Mouse (Mus musculus) cerebellum, postnatal 14 days (tissue): ENCODE measurements around the gene Gm11238.
"Not testable (repeated sequence)": the region's sequence is repeated elsewhere in the genome, so short reads cannot be mapped to it uniquely, and the experiment has no call there.

Source experiments
- DNase-seq, 2 experiments: peaks; one replicate each; pipeline ENCODE4 v3.0.0; 2021; ENCODE audit warnings: mixed read lengths in 2 of 2

Gm11238 gene

DNA sequence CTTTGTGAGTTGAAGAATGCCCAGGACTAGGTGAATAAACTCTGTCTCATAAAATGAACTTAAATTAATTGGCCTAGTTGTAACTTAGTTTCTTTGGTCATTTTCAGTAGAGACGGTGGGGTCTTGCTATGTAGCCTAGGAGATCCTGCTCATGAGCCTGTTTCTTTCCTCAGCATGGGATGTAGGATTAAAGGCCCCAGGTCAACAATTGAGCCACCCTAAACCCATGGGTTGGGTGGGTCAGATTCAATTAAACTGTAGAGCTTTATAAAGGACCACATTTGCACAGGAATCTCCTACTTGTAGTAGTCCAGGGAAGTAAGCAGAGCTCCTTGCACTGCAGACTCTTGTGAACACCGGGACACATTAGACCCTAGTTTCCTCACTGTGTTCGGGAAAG, at the start of gene Gm11238:
Gene Gm11238 (plus strand): TSS at position 301 of the 400 bp plus-strand sequence.
- not testable (repeated sequence) for DNase-seq

DNA sequence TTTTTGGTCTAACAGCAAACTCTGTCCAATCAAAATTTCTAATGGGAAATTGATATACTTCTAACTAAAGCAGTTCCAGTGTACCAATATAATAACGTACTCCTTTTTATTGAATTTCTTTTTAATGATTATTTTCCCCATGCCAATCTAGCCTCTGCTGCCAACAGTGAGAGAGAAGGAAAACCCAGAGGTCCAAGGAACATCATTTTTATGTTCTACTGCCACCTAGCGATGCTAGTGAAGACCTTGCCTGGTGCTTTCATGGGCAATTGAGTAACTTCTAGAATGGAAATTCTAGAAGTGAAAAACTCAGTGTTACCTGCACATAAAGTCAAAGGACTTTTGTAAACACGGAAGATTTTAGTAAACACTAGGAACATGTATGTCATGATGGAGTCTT, 8.4 kb upstream of the Gm11238 start:
- peak; percentile 20 to 41 for DNase-seq

DNA sequence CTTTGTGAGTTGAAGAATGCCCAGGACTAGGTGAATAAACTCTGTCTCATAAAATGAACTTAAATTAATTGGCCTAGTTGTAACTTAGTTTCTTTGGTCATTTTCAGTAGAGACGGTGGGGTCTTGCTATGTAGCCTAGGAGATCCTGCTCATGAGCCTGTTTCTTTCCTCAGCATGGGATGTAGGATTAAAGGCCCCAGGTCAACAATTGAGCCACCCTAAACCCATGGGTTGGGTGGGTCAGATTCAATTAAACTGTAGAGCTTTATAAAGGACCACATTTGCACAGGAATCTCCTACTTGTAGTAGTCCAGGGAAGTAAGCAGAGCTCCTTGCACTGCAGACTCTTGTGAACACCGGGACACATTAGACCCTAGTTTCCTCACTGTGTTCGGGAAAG, 15.0 kb downstream of the Gm11238 start, which contains the start of gene Gm11237:
Gene Gm11237 (plus strand): TSS at position 301 of the 400 bp plus-strand sequence.
- not testable (repeated sequence) for DNase-seq

DNA sequence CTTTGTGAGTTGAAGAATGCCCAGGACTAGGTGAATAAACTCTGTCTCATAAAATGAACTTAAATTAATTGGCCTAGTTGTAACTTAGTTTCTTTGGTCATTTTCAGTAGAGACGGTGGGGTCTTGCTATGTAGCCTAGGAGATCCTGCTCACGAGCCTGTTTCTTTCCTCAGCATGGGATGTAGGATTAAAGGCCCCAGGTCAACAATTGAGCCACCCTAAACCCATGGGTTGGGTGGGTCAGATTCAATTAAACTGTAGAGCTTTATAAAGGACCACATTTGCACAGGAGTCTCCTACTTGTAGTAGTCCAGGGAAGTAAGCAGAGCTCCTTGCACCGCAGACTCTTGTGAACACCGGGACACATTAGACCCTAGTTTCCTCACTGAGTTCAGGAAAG, 30.1 kb downstream of the Gm11238 start, which contains the start of gene Gm11236:
Gene Gm11236 (plus strand): TSS at position 301 of the 400 bp plus-strand sequence.
- not testable (repeated sequence) for DNase-seq

DNA sequence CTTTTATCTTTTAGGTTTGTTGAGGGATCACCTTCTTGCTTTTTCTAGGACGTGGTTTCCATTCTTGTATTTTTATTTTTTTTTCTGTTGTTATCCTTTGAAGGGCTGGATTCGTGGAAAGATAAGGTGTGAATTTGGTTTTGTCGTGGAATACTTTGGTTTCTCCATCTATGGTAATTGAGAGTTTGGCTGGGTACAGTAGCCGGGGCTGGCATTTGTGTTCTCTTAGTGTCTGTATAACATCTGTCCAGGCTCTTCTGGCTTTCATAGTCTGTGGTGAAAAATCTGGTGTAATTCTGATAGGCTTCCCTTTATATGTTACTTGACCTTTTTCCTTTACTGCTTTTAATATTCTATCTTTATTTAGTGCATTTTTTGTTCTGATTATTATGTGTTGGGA, 54.2 kb downstream of the Gm11238 start:
- not testable (repeated sequence) for DNase-seq

DNA sequence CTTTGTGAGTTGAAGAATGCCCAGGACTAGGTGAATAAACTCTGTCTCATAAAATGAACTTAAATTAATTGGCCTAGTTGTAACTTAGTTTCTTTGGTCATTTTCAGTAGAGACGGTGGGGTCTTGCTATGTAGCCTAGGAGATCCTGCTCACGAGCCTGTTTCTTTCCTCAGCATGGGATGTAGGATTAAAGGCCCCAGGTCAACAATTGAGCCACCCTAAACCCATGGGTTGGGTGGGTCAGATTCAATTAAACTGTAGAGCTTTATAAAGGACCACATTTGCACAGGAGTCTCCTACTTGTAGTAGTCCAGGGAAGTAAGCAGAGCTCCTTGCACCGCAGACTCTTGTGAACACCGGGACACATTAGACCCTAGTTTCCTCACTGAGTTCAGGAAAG, 60.4 kb downstream of the Gm11238 start, which contains the start of gene Gm11239:
Gene Gm11239 (plus strand): TSS at position 301 of the 400 bp plus-strand sequence.
- not testable (repeated sequence) for DNase-seq

DNA sequence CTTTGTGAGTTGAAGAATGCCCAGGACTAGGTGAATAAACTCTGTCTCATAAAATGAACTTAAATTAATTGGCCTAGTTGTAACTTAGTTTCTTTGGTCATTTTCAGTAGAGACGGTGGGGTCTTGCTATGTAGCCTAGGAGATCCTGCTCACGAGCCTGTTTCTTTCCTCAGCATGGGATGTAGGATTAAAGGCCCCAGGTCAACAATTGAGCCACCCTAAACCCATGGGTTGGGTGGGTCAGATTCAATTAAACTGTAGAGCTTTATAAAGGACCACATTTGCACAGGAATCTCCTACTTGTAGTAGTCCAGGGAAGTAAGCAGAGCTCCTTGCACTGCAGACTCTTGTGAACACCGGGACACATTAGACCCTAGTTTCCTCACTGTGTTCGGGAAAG, 75.5 kb downstream of the Gm11238 start, which contains the start of gene Gm428:
Gene Gm428 (plus strand): TSS at position 301 of the 400 bp plus-strand sequence.
- DNase-seq = not testable (repeated sequence)
